Mouse (Mus musculus): ENCODE measurements at regions not wholly inside any gene's neighbourhood (a gene's known extent, or its start where the extent isn't known, plus 50 kb on each side); places are given as distances from the start of the nearest gene placed in this dataset.
"Not testable (repeated sequence)": the region's sequence is repeated elsewhere in the genome, so short reads cannot be mapped to it uniquely, and the experiment has no call there.

- in situ Hi-C loops (cut with MboI, MseI) = no loop called here
These were observed 114.2 kb downstream of the Nectin1 start for GRCm38 (mm10) chr9:43857988-43858387.

- in situ Hi-C loops (cut with MboI, MseI) = no loop called here
These were observed 115.0 kb downstream of the Nectin1 start for GRCm38 (mm10) chr9:43858761-43859160.

GRCm38 (mm10) chr9:43860264-43860663, 116.5 kb downstream of the Nectin1 start:
- in situ Hi-C loops (cut with MboI, MseI) = no loop called here

- in situ Hi-C loops (cut with MboI, MseI) = no loop called here
These were observed 117.6 kb downstream of the Nectin1 start for GRCm38 (mm10) chr9:43861375-43861774.

- in situ Hi-C loops (cut with MboI, MseI) = not testable (repeated sequence)
These were observed 118.2 kb downstream of the Nectin1 start for GRCm38 (mm10) chr9:43862034-43862433.

GRCm38 (mm10) chr9:43863609-43864397, 120.0 kb downstream of the Nectin1 start:
- in situ Hi-C loops (cut with MboI, MseI) = no loop called here

GRCm38 (mm10) chr9:43866802-43867201, 123.0 kb downstream of the Nectin1 start:
- in situ Hi-C loops (cut with MboI, MseI) = no loop called here

- in situ Hi-C loops (cut with MboI, MseI) = loop anchor here in 1 of 2 experiments (10.0 kb wide), 1 partner anchor 1611 kb away; no protein-coding TSS in a partner anchor
These were observed 130.1 kb downstream of the Nectin1 start for GRCm38 (mm10) chr9:43873841-43874240.

- in situ Hi-C loops (cut with MboI, MseI) = loop anchor here in 1 of 2 experiments (10.0 kb wide), 1 partner anchor 1610 kb away; no protein-coding TSS in a partner anchor
These were observed 130.5 kb downstream of the Nectin1 start for GRCm38 (mm10) chr9:43874332-43874731.

GRCm38 (mm10) chr9:43879220-43879968, 135.6 kb downstream of the Nectin1 start:
- in situ Hi-C loops (cut with MboI, MseI) = loop anchor here in 1 of 2 experiments (10.0 kb wide), 1 partner anchor 1605 kb away; no protein-coding TSS in a partner anchor

- in situ Hi-C loops (cut with MboI, MseI) = loop anchor here in 1 of 2 experiments (10.0 kb wide), 1 partner anchor 1605 kb away; no protein-coding TSS in a partner anchor
These were observed 136.2 kb downstream of the Nectin1 start for GRCm38 (mm10) chr9:43879969-43880396.

- in situ Hi-C loops (cut with MboI, MseI) = no loop called here
These were observed 149.3 kb downstream of the Nectin1 start for GRCm38 (mm10) chr9:43893086-43893485.

GRCm38 (mm10) chr9:43899239-43899638, 143.9 kb upstream of the Thy1 start:
- in situ Hi-C loops (cut with MboI, MseI) = no loop called here

- in situ Hi-C loops (cut with MboI, MseI) = no loop called here
These were observed 134.9 kb upstream of the Thy1 start for GRCm38 (mm10) chr9:43908325-43908724.

- in situ Hi-C loops (cut with MboI, MseI) = loop anchor here in 1 of 2 experiments (5.0 kb wide), 1 partner anchor 1527 kb away; no protein-coding TSS in a partner anchor
These were observed 128.2 kb upstream of the Thy1 start for GRCm38 (mm10) chr9:43915015-43915414.

GRCm38 (mm10) chr9:43917467-43917866, 125.7 kb upstream of the Thy1 start:
- in situ Hi-C loops (cut with MboI, MseI) = loop anchor here in 1 of 2 experiments (5.0 kb wide), 1 partner anchor 1525 kb away; no protein-coding TSS in a partner anchor

GRCm38 (mm10) chr9:43919010-43919409, 124.2 kb upstream of the Thy1 start:
- in situ Hi-C loops (cut with MboI, MseI) = loop anchor here in 1 of 2 experiments (5.0 kb wide), 1 partner anchor 1523 kb away; no protein-coding TSS in a partner anchor

- in situ Hi-C loops (cut with MboI, MseI) = no loop called here
These were observed 123.0 kb upstream of the Thy1 start for GRCm38 (mm10) chr9:43920053-43920754.

- in situ Hi-C loops (cut with MboI, MseI) = no loop called here
These were observed 121.0 kb upstream of the Thy1 start for GRCm38 (mm10) chr9:43922231-43922630.

- in situ Hi-C loops (cut with MboI, MseI) = no loop called here
These were observed 120.1 kb upstream of the Thy1 start for GRCm38 (mm10) chr9:43923088-43923487.

GRCm38 (mm10) chr9:43924795-43925194, 118.4 kb upstream of the Thy1 start:
- in situ Hi-C loops (cut with MboI, MseI) = no loop called here
